Mouse (Mus musculus): ENCODE data around the gene Olfr473. TPM values are rescaled to one million over a fixed set of nuclear protein-coding genes. Genes with fewer than 3 reads are reported as not detected.
"Not testable (repeated sequence)": the region's sequence is repeated elsewhere in the genome, so short reads cannot be mapped to it uniquely, and the experiment has no call there.

Olfr473 gene
- not detected for total RNA-seq (2021)
- long read RNA-seq, experiment 1 = 0 reads
- long read RNA-seq, experiment 2 = 0 reads

GRCm38 (mm10) chr7:107930146-107930545, at the start of gene Olfr473:
TSS of gene Olfr473 (plus strand) at chr7:107930446.
- DNase-seq = no peak

GRCm38 (mm10) chr7:107897602-107898001, 32.6 kb upstream of the Olfr473 start, which contains the start of gene Olfr472:
TSS of gene Olfr472 (plus strand) at chr7:107897902.
- no peak for DNase-seq

GRCm38 (mm10) chr7:107952539-107952938, 22.3 kb downstream of the Olfr473 start:
- DNase-seq = not testable (repeated sequence)

GRCm38 (mm10) chr7:107954343-107954742, 24.1 kb downstream of the Olfr473 start, which contains the start of gene Olfr474:
TSS of gene Olfr474 (plus strand) at chr7:107954643.
- DNase-seq = no peak

- DNase-seq = no peak
These were observed 34.3 kb downstream of the Olfr473 start, which contains the start of gene Olfr476 for GRCm38 (mm10) chr7:107964503-107964902. TSS of gene Olfr476 (plus strand) at chr7:107964803.

Other genes with a start within 250 kb of the Olfr473 start
- not detected for gene Cyb5r2, start 172.4 kb upstream of the Olfr473 start, total RNA-seq (2021)
- not detected for gene Ovch2, start 129.2 kb upstream of the Olfr473 start, total RNA-seq (2021)
- gene Olfr467, start 118.2 kb upstream of the Olfr473 start, total RNA-seq (2021) = not detected
- gene Olfr469, start 104.9 kb upstream of the Olfr473 start, total RNA-seq (2021) = not detected
- gene Olfr470, start 83.0 kb upstream of the Olfr473 start, total RNA-seq (2021) = not detected
- gene Olfr472, start 32.5 kb upstream of the Olfr473 start, total RNA-seq (2021) = not detected
- not detected for gene Olfr474, start 24.2 kb downstream of the Olfr473 start, total RNA-seq (2021)
- not detected for gene Olfr476, start 34.4 kb downstream of the Olfr473 start, total RNA-seq (2021)
- gene Olfr477, start 56.2 kb downstream of the Olfr473 start, total RNA-seq (2021) = not detected
- gene Olfr478, start 103.5 kb downstream of the Olfr473 start, total RNA-seq (2021) = not detected
- gene Olfr479, start 120.2 kb downstream of the Olfr473 start, total RNA-seq (2021) = not detected
- gene Olfr480, start 136.9 kb downstream of the Olfr473 start, total RNA-seq (2021) = not detected
- not detected for gene Olfr481, start 149.4 kb downstream of the Olfr473 start, total RNA-seq (2021)
- 1 to 10 TPM in 1 of 2 experiments, under 1 TPM in 1; 0.87 to 1.1 TPM for gene Olfr482, start 167.1 kb downstream of the Olfr473 start, total RNA-seq (2021)
- not detected for gene Olfr483, start 170.4 kb downstream of the Olfr473 start, total RNA-seq (2021)
- not detected for gene Olfr484, start 197.0 kb downstream of the Olfr473 start, total RNA-seq (2021)
- not detected for gene Olfr485, start 229.4 kb downstream of the Olfr473 start, total RNA-seq (2021)
- not detected for gene Olfr486, start 242.3 kb downstream of the Olfr473 start, total RNA-seq (2021)

Measured in heart, adult 18-20 months (tissue).